Mouse (Mus musculus) MEL (cell line): ENCODE results near the gene Sv2c.

ENCODE experiments used
- BHLHE40 ChIP-seq: IDR thresholded peaks from 2 replicates; pipeline ENCODE4 v1.6.1; 2012; ENCODE audit warnings: low read depth, mild to moderate bottlenecking, inconsistent platforms, low read length, improper control_type of control experiment, borderline replicate concordance
- CHD1 ChIP-seq: IDR thresholded peaks from 2 replicates; pipeline ENCODE4 v1.6.1; 2012; ENCODE audit warnings: low read depth, mild to moderate bottlenecking, inconsistent platforms, low read length, improper control_type of control experiment
- CTCF ChIP-seq, 3 experiments: IDR thresholded peaks in 2 of 3; conservative IDR thresholded peaks in 1 of 3; 2 replicates each; pipeline ENCODE4 v1.5.1; 2011 to 2012; ENCODE audit warnings: low read length in 3 of 3, low read depth in 2 of 3, mild to moderate bottlenecking in 2 of 3, improper control_type of control experiment in 1 of 3, inconsistent platforms in 1 of 3, mixed read lengths in 1 of 3, moderate library complexity in 1 of 3; ENCODE audit not compliant: control insufficient read depth in 1 of 3, insufficient read depth in 1 of 3, poor library complexity in 1 of 3, severe bottlenecking in 1 of 3
- EP300 ChIP-seq, 2 experiments: IDR thresholded peaks; 2 replicates each; pipeline ENCODE4 v1.6.1; 2011; ENCODE audit warnings: improper control_type of control experiment in 2 of 2, low read length in 2 of 2, low read depth in 1 of 2, mild to moderate bottlenecking in 1 of 2
- GABPA ChIP-seq: IDR thresholded peaks from 2 replicates; pipeline ENCODE4 v1.6.1; 2012; ENCODE audit warnings: low read depth, mild to moderate bottlenecking, inconsistent platforms, low read length, improper control_type of control experiment, moderate library complexity
- MAFK ChIP-seq: IDR thresholded peaks from 2 replicates; pipeline ENCODE4 v1.6.1; 2011; ENCODE audit warnings: low read depth, mild to moderate bottlenecking, low read length, improper control_type of control experiment, borderline replicate concordance
- MEF2A ChIP-seq: IDR thresholded peaks from 2 replicates; pipeline ENCODE4 v1.6.1; 2014; ENCODE audit warnings: low read depth, mild to moderate bottlenecking, inconsistent platforms, low read length, improper control_type of control experiment; ENCODE audit not compliant: poor library complexity, insufficient replicate concordance, severe bottlenecking; ENCODE audit errors: extremely low read depth
- NRF1 ChIP-seq: IDR thresholded peaks from 2 replicates; pipeline ENCODE4 v1.6.1; 2014; ENCODE audit warnings: low read depth, mild to moderate bottlenecking, inconsistent platforms, low read length, improper control_type of control experiment, moderate library complexity; ENCODE audit not compliant: poor library complexity, insufficient read depth, severe bottlenecking
- POLR2A ChIP-seq, 2 experiments: IDR thresholded peaks; 2 replicates each; pipeline ENCODE4 v1.6.1; 2011 to 2012; ENCODE audit warnings: low read length in 2 of 2, mild to moderate bottlenecking in 2 of 2, control low read depth in 1 of 2, improper control_type of control experiment in 1 of 2, low read depth in 1 of 2, moderate library complexity in 1 of 2; ENCODE audit not compliant: control insufficient read depth in 1 of 2, insufficient read depth in 1 of 2, poor library complexity in 1 of 2
- POLR2AphosphoS5 ChIP-seq: IDR thresholded peaks from 2 replicates; pipeline ENCODE4 v1.6.1; 2012; ENCODE audit warnings: low read depth, borderline replicate concordance, mild to moderate bottlenecking, inconsistent platforms, low read length, moderate library complexity, mixed read lengths
- SMC3 ChIP-seq: IDR thresholded peaks from 2 replicates; pipeline ENCODE4 v1.6.1; 2011; ENCODE audit warnings: low read depth, low read length, improper control_type of control experiment
- TCF12 ChIP-seq: IDR thresholded peaks from 2 replicates; pipeline ENCODE4 v1.6.1; 2014; ENCODE audit warnings: low read depth, mild to moderate bottlenecking, inconsistent platforms, low read length, improper control_type of control experiment, moderate library complexity
- USF2 ChIP-seq, 2 experiments: IDR thresholded peaks; 2 replicates each; pipeline ENCODE4 v1.6.1; 2011 to 2012; ENCODE audit warnings: improper control_type of control experiment in 2 of 2, low read length in 2 of 2, borderline replicate concordance in 1 of 2, inconsistent platforms in 1 of 2, low read depth in 1 of 2, mild to moderate bottlenecking in 1 of 2; ENCODE audit not compliant: insufficient read depth in 1 of 2
- ZC3H11A ChIP-seq: IDR thresholded peaks from 2 replicates; pipeline ENCODE4 v1.6.1; 2012; ENCODE audit warnings: low read depth, mild to moderate bottlenecking, inconsistent platforms, low read length, improper control_type of control experiment

- TF ChIP-seq CTCF (IDR thresholded peaks at IDR 0.05 in 2 of 3, conservative IDR thresholded peaks at IDR 0.05 in 1 of 3; ENCODE audit: control insufficient read depth in 1 of 3, insufficient read depth in 1 of 3, low read depth in 2 of 3, low read length in 3 of 3, poor library complexity in 1 of 3, severe bottlenecking in 1 of 3): no peak
- TF ChIP-seq TCF12: no peak
- no peak for TF ChIP-seq EP300 (IDR thresholded peaks at IDR 0.05; ENCODE audit: low read depth in 1 of 2, low read length in 2 of 2)
- no peak for TF ChIP-seq USF2 (IDR thresholded peaks at IDR 0.05; ENCODE audit: borderline replicate concordance in 1 of 2, insufficient read depth in 1 of 2, low read depth in 1 of 2, low read length in 2 of 2)
- TF ChIP-seq POLR2A (IDR thresholded peaks at IDR 0.05; ENCODE audit: control insufficient read depth in 1 of 2, insufficient read depth in 1 of 2, low read depth in 1 of 2, low read length in 2 of 2, poor library complexity in 1 of 2): no peak
- no peak for TF ChIP-seq MAFK
- TF ChIP-seq BHLHE40: no peak
- TF ChIP-seq NRF1: no peak
- TF ChIP-seq POLR2AphosphoS5: no peak
- TF ChIP-seq GABPA: no peak
- no peak for TF ChIP-seq CHD1
- no peak for TF ChIP-seq MEF2A
- TF ChIP-seq SMC3: no peak
- TF ChIP-seq ZC3H11A: no peak
Observed at GRCm38 (mm10) chr13:95912157-95913045, 220.0 kb downstream of the Sv2c start.
